Mouse (Mus musculus) cortical plate, adult 2 months (tissue): ENCODE results near the gene Nsrp1.

Source experiments
- CTCF ChIP-seq: fragments of 200-500 bp; IDR thresholded peaks from 2 replicates; pipeline ENCODE4 v1.5.1; 2011; ENCODE audit warnings: mild to moderate bottlenecking, control low read depth, low read length; ENCODE audit not compliant: insufficient read depth; ENCODE audit errors: extremely low read depth
- POLR2A ChIP-seq: fragments of 200-500 bp; IDR thresholded peaks from 2 replicates; pipeline ENCODE4 v1.6.1; 2011; ENCODE audit warnings: mild to moderate bottlenecking, low read length, control low read depth; ENCODE audit not compliant: insufficient read depth; ENCODE audit errors: extremely low read depth

- no peak for TF ChIP-seq CTCF
- no peak for TF ChIP-seq POLR2A
These were observed 20.2 kb upstream of the Nsrp1 start for GRCm38 (mm10) chr11:77098332-77098972.
